Mouse (Mus musculus) ovary, postnatal 10 days (tissue): ENCODE results near the gene Maea.

ENCODE experiments used
- DNase-seq: peaks from one replicate; pipeline ENCODE4 v3.0.0; 2022; ENCODE audit warnings: low spot score

The Maea gene

DNA sequence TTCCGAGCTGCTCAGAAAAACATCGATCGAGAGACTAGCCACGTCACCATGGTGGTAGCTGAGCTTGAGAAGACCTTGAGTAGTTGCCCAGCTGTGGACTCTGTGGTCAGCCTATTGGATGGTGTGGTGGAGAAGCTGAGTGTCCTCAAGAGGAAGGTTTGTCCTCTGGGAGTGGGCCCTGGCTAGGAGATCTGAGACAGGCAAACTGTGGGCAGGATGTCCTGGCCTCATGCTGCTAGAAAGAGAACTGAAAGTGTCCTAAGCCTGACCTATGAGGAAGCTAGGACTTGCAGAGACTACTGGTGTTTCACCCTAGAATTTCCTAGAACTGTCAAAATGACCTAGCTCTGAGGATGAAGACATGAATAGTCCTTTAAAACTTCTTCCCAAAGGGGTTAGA, 23.2 kb downstream of the Maea start:
- DNase-seq = no peak

DNA sequence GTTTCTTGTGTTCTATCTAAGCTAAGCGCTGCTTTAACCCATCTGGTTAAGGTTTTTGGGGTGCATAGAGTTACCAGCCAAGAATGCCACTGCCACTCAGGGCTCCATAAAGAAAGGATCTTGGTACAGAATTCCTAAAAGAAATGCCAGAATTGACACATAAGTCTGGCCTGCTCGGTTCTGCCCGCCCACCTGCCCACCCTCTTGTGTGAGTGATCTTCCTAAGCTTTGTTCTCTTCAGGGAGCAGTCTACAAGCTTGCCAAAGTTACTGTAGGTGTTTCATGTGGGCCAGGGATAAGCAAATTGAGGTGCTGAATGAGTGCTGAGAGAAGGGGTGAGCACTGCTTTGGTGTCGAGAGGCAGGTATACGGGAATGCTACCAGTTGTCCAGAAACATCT, 28.0 kb downstream of the Maea start:
- no peak for DNase-seq

DNA sequence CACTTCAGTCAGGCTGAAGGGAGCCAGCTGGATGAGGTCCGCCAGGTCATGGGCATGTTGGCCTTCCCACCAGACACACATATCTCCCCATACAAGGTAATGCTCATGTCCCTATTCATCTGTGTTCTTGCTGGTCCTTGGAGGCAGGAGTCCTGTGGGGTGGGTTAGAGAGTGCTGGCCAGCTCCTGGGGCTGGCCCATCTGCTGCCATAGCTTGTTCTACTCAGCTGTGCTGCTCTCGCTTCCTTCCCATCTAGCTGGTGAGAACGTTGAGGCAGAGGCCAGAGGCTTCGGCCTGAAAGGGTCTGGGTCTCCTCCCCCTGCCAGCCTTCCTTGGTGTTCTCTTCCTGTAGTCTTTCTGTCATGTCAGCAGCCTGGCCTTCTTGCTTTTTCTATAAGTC, 33.3 kb downstream of the Maea start:
- no peak for DNase-seq

DNA sequence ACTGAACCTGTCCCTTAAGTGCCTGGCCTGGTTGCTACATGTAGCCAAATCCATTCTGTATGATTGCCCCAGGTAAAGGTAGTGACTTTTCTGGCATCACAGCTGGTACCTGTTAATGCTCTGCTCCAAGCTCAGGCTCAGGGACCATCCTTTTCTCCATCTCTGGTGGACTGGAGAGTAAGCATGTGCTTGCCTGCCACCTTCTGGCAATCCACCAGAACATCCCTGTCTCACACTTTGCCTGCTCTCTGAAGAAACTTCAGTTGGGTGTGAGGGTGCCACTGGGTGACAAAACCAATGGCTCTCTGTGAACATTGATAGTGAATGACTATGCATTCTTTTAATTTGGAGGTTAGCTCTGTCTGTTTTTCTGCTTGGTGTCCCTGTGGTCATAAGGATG, 35.8 kb downstream of the Maea start:
- no peak for DNase-seq

GRCm38 (mm10) chr5:33371668-33372067, 36.4 kb downstream of the Maea start:
- DNase-seq = no peak

DNA sequence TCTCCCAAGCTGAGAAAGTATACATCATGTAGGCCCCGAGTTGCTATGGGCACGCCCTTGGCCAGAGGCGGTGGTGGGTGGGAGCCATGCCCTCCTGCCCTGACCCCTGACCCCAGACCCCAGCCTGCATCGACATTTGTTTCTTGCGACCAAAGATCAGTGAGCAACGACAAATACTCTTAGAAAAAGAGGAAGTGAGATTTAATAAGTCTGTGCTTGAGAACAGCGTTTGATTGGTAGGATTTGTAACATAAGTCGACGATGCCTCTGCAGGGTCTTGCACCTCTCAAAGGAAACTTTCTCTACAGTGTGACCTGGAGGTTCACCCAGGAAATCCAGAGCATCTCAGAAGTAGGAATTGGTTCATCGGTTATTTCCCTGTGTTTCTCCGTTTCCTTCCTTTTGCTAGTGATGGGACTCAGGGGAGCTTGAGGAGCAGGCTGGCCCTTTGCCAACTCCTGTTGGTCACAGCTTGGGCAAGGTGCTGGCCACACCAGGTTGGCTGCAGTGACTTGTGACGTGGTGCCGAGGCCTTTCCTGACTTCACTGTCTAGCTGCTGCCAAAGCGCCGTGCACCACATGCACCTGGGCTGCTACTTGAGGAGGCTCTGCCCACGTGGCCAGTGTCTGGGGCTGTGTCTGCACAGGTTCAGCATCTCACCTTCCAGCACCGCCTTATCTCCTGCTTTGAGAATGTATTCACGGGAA, 37.2 kb downstream of the Maea start:
- no peak for DNase-seq

DNA sequence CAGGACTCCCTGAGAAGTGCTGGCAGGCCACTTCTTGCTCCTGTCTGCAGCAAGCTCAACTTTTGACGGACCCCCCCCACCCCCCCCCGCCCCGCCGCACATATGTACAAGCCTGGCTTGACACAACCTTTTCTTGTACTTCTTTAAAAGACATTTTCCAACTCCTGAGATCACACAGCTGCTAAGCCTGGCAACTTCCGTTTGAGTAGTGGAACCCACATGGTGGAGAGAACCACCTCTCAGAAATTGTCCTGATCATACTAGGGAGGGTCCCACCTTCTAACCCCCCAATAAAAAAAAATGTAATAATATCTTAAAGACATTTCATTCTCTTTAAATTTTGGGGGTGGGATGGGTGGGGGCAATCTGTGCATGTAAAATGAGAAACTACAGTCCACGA, 41.9 kb downstream of the Maea start:
- DNase-seq = no peak

GRCm38 (mm10) chr5:33377801-33378301, 42.5 kb downstream of the Maea start:
- no peak for DNase-seq

DNA sequence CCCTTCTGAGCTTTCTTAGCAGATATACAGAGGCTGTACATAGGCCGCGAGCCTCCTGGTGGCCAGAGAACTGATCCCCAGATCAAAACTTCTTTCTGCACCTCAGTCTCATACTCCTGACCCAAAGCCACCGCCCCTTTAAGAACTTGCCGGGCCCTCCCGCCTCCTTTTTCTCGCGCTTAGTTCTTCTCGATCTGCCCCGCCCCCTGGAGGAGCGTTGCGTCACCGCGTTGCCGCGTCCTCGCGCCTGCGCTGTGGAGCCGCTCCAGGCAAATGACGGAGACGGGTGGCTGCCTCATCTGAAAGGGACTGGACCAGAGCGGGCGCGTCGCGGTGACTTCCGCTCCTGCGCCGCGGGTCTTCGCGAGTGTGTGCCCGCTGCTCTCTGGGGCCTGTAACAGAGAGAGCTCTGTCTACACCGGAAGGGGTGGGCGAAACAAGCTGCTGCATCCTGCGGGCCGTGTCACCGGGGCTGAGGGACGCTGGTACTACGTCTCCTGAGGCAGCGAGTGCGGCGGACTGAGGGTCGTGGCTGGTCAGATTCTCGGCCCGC, 43.1 kb downstream of the Maea start, which contains the start of gene Uvssa:
Gene Uvssa, plus strand, starts transcription at position 248 of the 553 bp plus-strand sequence.
- DNase-seq = peak; percentile 98

- DNase-seq = no peak
Measured at GRCm38 (mm10) chr5:33387550-33387949, 52.2 kb downstream of the Maea start.

DNA sequence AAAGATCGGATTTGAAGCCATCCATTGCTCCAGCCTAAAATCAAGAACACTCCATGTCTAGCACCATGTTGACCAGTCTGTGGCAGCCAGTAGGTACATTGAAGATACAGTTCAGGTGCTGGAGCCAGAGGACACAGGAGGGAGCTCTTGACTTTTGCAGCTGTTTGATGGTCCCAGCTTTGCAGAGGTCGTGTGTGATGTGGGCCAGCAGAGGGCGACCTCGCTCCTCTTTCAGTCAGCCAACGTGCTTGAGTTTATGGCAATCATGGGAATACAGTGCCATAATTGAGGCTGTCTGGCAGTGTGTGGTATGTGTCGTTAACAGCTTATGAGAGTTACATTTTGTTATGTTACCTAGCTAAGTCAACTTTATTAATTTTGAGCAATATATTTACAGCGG, 58.5 kb downstream of the Maea start:
- peak; percentile 39 for DNase-seq

GRCm38 (mm10) chr5:33395693-33396092, 60.4 kb downstream of the Maea start:
- no peak for DNase-seq

DNA sequence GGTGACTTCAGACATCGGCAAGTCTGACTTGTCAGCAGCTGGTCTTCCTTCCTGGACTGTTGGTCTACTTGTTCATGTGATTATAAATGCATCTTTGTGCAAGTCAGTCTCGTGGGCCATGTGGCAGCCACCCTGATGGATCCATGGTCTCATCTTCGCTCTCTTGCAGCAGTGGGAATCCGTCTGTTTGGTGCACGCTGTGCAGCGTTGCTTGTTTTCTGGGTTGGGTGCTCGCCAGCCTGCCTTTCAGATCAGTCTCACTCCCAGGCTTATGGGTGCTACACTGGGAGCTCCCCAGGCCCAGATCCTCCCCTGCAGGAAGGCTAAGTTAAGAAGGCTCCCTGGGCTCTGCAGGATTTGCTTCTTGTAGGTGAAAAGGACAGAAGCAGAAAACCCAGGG, 61.5 kb downstream of the Maea start:
- DNase-seq = no peak

DNA sequence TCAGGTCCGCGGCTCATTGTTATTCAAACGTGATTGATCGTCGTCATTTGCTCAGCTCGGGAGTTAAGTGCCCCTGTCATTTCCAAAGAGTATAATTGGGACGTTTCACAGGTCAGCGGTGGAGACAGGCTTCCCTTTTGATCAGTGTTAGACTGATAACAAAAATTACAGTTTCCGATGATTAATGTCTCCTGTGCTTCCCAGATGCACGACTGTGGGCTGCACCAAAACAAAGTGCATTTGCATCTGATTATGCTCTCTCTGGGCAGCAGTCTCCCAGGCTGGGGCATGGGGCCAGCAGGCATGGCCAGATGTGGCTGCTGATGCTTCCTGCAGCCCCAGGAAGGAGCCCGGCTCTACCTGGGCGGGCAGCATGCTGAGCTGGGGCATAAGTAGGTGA, 65.5 kb downstream of the Maea start:
- DNase-seq = no peak

DNA sequence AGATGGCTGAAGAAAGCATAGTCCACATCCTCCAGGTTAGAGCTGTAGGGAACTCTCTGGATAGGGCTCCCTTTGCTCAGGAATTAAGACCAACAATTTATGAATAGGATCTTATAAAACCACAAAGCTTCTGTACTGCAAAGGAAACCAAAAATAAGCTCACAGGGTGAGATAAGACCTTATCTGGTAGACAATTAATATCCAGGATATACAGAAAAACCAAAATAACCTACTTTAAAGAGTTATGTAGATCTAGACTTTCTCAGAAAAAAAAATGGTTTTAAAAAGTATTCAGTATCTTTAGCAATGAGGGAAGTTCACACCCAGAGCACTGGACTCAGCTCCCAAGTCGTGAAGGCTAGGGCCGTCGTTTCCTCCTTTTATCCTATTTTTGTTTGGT, 85.0 kb downstream of the Maea start:
- DNase-seq = no peak
